Mouse (Mus musculus): Measurements from ENCODE around the gene Kcng1. TPM values are rescaled to one million over a fixed set of nuclear protein-coding genes. Genes with fewer than 3 reads are reported as not detected.

Gene Kcng1
- polyA plus RNA-seq, 1 experiment from 2014 or later, result 6.4 TPM

- Histone ChIP-seq H3K9me3 (no peaks in the 10 kb centered on the region), H3K9ac (peak overlapping the region; percentile 96), H3K4me1 (peaks cover 27% of the 10 kb centered on the region), H3K27me3 (replicated peaks) (no peaks in the 10 kb centered on the region), H3K4me3 (replicated peaks) (peak overlapping the region; percentile 100), H3K27ac (no peak overlapping the region), H3K4me2 (peak overlapping the region; percentile 99), H3K36me3 (peaks cover 12% of the 10 kb centered on the region; the same call in 1 of the 2 replicates)
- WGBS, result 59% methylated on average over 33 of the region's 33 CpGs
- no peak for ATAC-seq (ENCODE audit: insufficient read depth, low FRiP score, low read depth)
These were observed 50.1 kb downstream of the Kcng1 start for GRCm38 (mm10) chr2:168231471-168231829.

- Histone ChIP-seq H3K36me3 (peaks cover 14% of the 10 kb centered on the region), H3K9me3 (no peaks in the 10 kb centered on the region), H3K4me3 (replicated peaks) (peak overlapping the region; percentile 100), H3K27ac (peak overlapping the region; percentile 95), H3K27me3 (replicated peaks) (no peaks in the 10 kb centered on the region), H3K4me2 (peak overlapping the region; percentile 99), H3K4me1 (peaks cover 27% of the 10 kb centered on the region), H3K9ac (peak overlapping the region; percentile 96)
- WGBS, result 3% methylated on average over 94 of the region's 105 CpGs
- peak; percentile 45; the same call in 1 of the 2 replicates for ATAC-seq (ENCODE audit: insufficient read depth, low FRiP score, low read depth)
These were observed 50.6 kb downstream of the Kcng1 start for GRCm38 (mm10) chr2:168230773-168231470.

- Histone ChIP-seq H3K4me1 (peaks cover 27% of the 10 kb centered on the region), H3K36me3 (peaks cover 20% of the 10 kb centered on the region), H3K4me3 (replicated peaks) (peak within 1 kb of the TSS; percentile 100), H3K27me3 (replicated peaks) (no peaks in the 10 kb centered on the region), H3K4me2 (peak within 1 kb of the TSS; percentile 99), H3K27ac (peak within 1 kb of the TSS; percentile 95), H3K9ac (peak within 1 kb of the TSS; percentile 96), H3K9me3 (no peaks in the 10 kb centered on the region)
- WGBS, result under 1% methylated on average over 69 of the region's 73 CpGs
- peak; percentile 83 for ATAC-seq (ENCODE audit: insufficient read depth, low FRiP score, low read depth)
These were observed 51.4 kb downstream of the Kcng1 start, which contains the start of the genes Gm20716, Dpm1 and Mocs3 for GRCm38 (mm10) chr2:168230026-168230728. Gene Gm20716, minus strand, starts transcription at chr2:168230364. Gene Dpm1, minus strand, starts transcription at chr2:168230591. Gene Mocs3, plus strand, starts transcription at chr2:168230622.

- 16% methylated on average over 41 of the region's 41 CpGs for WGBS
- peak overlapping the region; percentile 96 for H3K9ac ChIP-seq
- H3K4me1 ChIP-seq, result peaks cover 27% of the 10 kb centered on the region
- H3K27me3 ChIP-seq (replicated peaks), result no peaks in the 10 kb centered on the region
- peak overlapping the region; percentile 100 for H3K4me3 ChIP-seq (replicated peaks)
- peak overlapping the region; percentile 95 for H3K27ac ChIP-seq
- H3K9me3 ChIP-seq, result no peaks in the 10 kb centered on the region
- H3K36me3 ChIP-seq, result peaks cover 28% of the 10 kb centered on the region
- peak; percentile 12; the same call in 1 of the 2 replicates for ATAC-seq (ENCODE audit: insufficient read depth, low FRiP score, low read depth)
- H3K4me2 ChIP-seq, result peak overlapping the region; percentile 99
These were observed 52.2 kb downstream of the Kcng1 start for GRCm38 (mm10) chr2:168229116-168230025.

- WGBS, result 85% methylated on average over 6 of the region's 6 CpGs
- Histone ChIP-seq H3K9me3 (no peaks in the 10 kb centered on the region), H3K4me2 (no peak overlapping the region), H3K9ac (no peak overlapping the region), H3K4me1 (peaks cover 3% of the 10 kb centered on the region; the same call in 1 of the 2 replicates), H3K27me3 (replicated peaks) (no peaks in the 10 kb centered on the region), H3K27ac (no peak overlapping the region), H3K36me3 (peaks cover 50% of the 10 kb centered on the region), H3K4me3 (replicated peaks) (no peak overlapping the region)
- ATAC-seq (ENCODE audit: insufficient read depth, low FRiP score, low read depth), result no peak
These were observed 58.2 kb downstream of the Kcng1 start for GRCm38 (mm10) chr2:168223326-168223725.

GRCm38 (mm10) chr2:168213788-168214397 lies 67.6 kb downstream of the Kcng1 start:
- H3K27ac ChIP-seq, result no peak overlapping the region
- H3K4me1 ChIP-seq, result no peaks in the 10 kb centered on the region
- ATAC-seq (ENCODE audit: insufficient read depth, low FRiP score, low read depth), result no peak
- no peak overlapping the region for H3K4me3 ChIP-seq (replicated peaks)
- peaks cover 52% of the 10 kb centered on the region for H3K36me3 ChIP-seq
- H3K27me3 ChIP-seq (replicated peaks), result no peaks in the 10 kb centered on the region
- H3K4me2 ChIP-seq, result no peak overlapping the region
- 55% methylated on average over 5 of the region's 5 CpGs for WGBS
- no peaks in the 10 kb centered on the region for H3K9me3 ChIP-seq
- H3K9ac ChIP-seq, result no peak overlapping the region

Other genes starting within 250 kb of the Kcng1 start
- 12.7 and 14.9 TPM in 2 replicates for gene Pard6b, start 200.7 kb downstream of the Kcng1 start, polyA plus RNA-seq (2015; fragmentation: Nextera tagmentation; extraction: Ambion mirVana)
- 10.2 and 10.5 TPM in 2 replicates for gene Adnp, start 74.6 kb downstream of the Kcng1 start, polyA plus RNA-seq (2015; fragmentation: Nextera tagmentation; extraction: Ambion mirVana)
- 18.2 and 18.8 TPM in 2 replicates for gene Gm20716, start 51.4 kb downstream of the Kcng1 start, polyA plus RNA-seq (2015; fragmentation: Nextera tagmentation; extraction: Ambion mirVana)
- gene Dpm1, start 51.1 kb downstream of the Kcng1 start, polyA plus RNA-seq (2015; fragmentation: Nextera tagmentation; extraction: Ambion mirVana), result 98.6 and 101 TPM in 2 replicates
- gene Mocs3, start 51.1 kb downstream of the Kcng1 start, polyA plus RNA-seq (2015; fragmentation: Nextera tagmentation; extraction: Ambion mirVana), result 7.1 and 8.1 TPM in 2 replicates